Mouse (Mus musculus) G1E (cell line): ENCODE measurements around the gene Nfic.

ENCODE experiments used
- CTCF ChIP-seq: IDR thresholded peaks from 2 replicates; pipeline ENCODE4 v1.5.1; 2012; ENCODE audit warnings: low read depth, low read length, inconsistent platforms, mixed read lengths
- GATA1 ChIP-seq: IDR thresholded peaks from 2 replicates; pipeline ENCODE4 v1.6.1; 2012; ENCODE audit warnings: borderline replicate concordance, low read length, inconsistent platforms, mixed read lengths
- POLR2AphosphoS5 ChIP-seq: IDR thresholded peaks from 2 replicates; pipeline ENCODE4 v1.6.1; 2012; ENCODE audit warnings: low read depth, low read length, inconsistent platforms; ENCODE audit not compliant: insufficient replicate concordance
- TAL1 ChIP-seq: conservative IDR thresholded peaks from 2 replicates; pipeline ENCODE4 v1.6.1; 2012; ENCODE audit warnings: low read depth, low read length, inconsistent platforms, mixed read lengths

- no peak for TF ChIP-seq CTCF
- TF ChIP-seq GATA1, result no peak
- no peak for TF ChIP-seq TAL1
- no peak for TF ChIP-seq POLR2AphosphoS5
Measured at GRCm38 (mm10) chr10:81433541-81434289, 21.7 kb downstream of the Nfic start.
